Mouse (Mus musculus) liver, adult 2 months (tissue): ENCODE measurements around the gene Coq8a. TPM values are rescaled to one million over a fixed set of nuclear protein-coding genes. Genes with fewer than 3 reads are reported as not detected.

Source experiments
- DNase-seq: peaks from one replicate; pipeline ENCODE4 v3.0.0-alpha.2; 2011; ENCODE audit warnings: low read depth, low spot score; ENCODE audit errors: extremely low read depth
- H3K27ac ChIP-seq: fragments of 200-500 bp; replicated peaks from 2 replicates; pipeline ENCODE4 v1.5.1; 2012; ENCODE audit warnings: low read depth, mild to moderate bottlenecking, control low read depth, inconsistent platforms, low read length; ENCODE audit not compliant: insufficient read depth
- H3K27me3 ChIP-seq: fragments of 200-500 bp; 2 replicates; pipeline ENCODE4 v1.6.1; 2012; ENCODE audit warnings: mild to moderate bottlenecking, moderate library complexity, low read length, inconsistent platforms; ENCODE audit not compliant: control insufficient read depth, insufficient read depth
- H3K36me3 ChIP-seq: fragments of 200-500 bp; 2 replicates; pipeline ENCODE4 v1.6.1; 2012; ENCODE audit warnings: low read length, inconsistent platforms; ENCODE audit not compliant: control insufficient read depth, insufficient read depth
- H3K4me1 ChIP-seq: fragments of 200-500 bp; 2 replicates; pipeline ENCODE4 v1.6.1; 2011; ENCODE audit warnings: low read length; ENCODE audit not compliant: control insufficient read depth, insufficient read depth
- H3K4me3 ChIP-seq: fragments of 200-500 bp; 2 replicates; pipeline ENCODE4 v1.5.1; 2011; ENCODE audit warnings: low read depth, mild to moderate bottlenecking, control low read depth, low read length, moderate library complexity; ENCODE audit not compliant: insufficient read depth
- H3K79me2 ChIP-seq: fragments of 200-500 bp; 2 replicates; pipeline ENCODE4 v1.6.1; 2012; ENCODE audit warnings: inconsistent platforms, mild to moderate bottlenecking, low read length, moderate library complexity; ENCODE audit not compliant: control insufficient read depth, insufficient read depth
- H3K9ac ChIP-seq: fragments of 200-500 bp; 2 replicates; pipeline ENCODE4 v1.6.1; 2012; ENCODE audit warnings: low read depth, mild to moderate bottlenecking, control low read depth, inconsistent platforms, low read length
- CTCF ChIP-seq: fragments of 200-500 bp; IDR thresholded peaks from 2 replicates; pipeline ENCODE4 v1.5.1; 2011; ENCODE audit warnings: low read depth, low read length, control low read depth
- POLR2A ChIP-seq: fragments of 200-500 bp; IDR thresholded peaks from 2 replicates; pipeline ENCODE4 v1.6.1; 2011; ENCODE audit warnings: low read length, control low read depth; ENCODE audit not compliant: insufficient read depth; ENCODE audit errors: extremely low read depth
- WGBS: fragments of 180-500 bp; shearing (Covaris S2); methylation state at CpG from one replicate; pipeline ENCODE4 v1.1.7; 2018; 5-methylcytosine and 5-hydroxymethylcytosine counted together
- polyA plus RNA-seq: library from polyadenylated mRNA; depleted of rRNA; stranded (reverse); fragments of >200 nt; gene quantifications from 2 replicates; pipeline ENCODE4 v1.2.3, GENCODE M21; 2012
- total RNA-seq: library from RNA; depleted of rRNA; stranded (reverse); fragments of >200 nt; gene quantifications from 2 replicates; pipeline ENCODE4 v1.2.3, GENCODE M21; 2014

Gene Coq8a
- total and polyA plus RNA-seq, 2 experiments: 137 to 444 TPM

DNA sequence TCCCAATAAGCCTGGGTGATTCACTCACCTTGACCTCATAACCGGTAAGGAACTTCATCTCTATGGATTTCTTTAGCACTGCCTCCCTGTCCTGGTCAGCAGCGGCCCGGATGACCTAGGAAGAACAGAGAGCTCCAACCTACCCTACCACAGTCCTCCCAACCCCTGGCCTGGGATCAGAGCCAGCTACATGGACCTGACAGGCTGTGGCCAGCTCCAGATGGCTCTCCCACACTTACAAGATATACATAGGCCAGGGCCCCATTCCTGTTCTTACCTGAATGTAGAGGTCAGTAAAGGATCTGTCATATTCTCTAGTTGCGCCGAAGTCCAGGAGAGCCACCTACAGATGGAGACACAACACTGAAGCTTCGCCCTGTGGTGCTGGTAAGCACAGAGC, 31.1 kb downstream of the Coq8a start:
- Histone ChIP-seq H3K4me3 (no peak overlapping the region), H3K9ac (no peak overlapping the region), H3K79me2 (no peaks in the 10 kb centered on the region), H3K27ac (no peak overlapping the region), H3K36me3 (peaks cover 26% of the 10 kb centered on the region), H3K4me1 (no peaks in the 10 kb centered on the region), H3K27me3 (no peaks in the 10 kb centered on the region)
- TF ChIP-seq POLR2A (no peak), CTCF (no peak)
- WGBS: 86% methylated on average over 6 of the region's 6 CpGs
- DNase-seq: no peak

DNA sequence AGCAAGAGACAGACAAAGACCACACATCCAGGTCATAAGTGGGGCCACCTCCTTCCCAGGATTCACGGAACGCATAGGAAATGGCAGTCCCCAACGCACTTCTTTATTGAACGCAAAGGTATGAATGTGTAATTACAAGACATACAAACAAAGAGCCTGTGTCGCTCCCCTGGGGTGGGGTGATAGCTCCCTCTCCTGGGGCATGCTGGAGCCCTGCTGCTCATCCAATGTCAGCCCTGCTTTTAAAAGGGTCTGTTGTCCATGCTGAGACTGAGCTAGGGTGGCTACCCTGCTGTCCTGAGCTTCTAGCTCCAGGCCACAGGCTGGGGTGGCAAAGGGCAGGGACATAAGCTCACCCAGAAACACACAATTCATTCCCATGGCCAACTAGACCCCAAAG, 32.9 kb downstream of the Coq8a start:
- no peak overlapping the region for H3K27ac ChIP-seq
- DNase-seq: no peak
- no peaks in the 10 kb centered on the region for H3K27me3 ChIP-seq
- TF ChIP-seq POLR2A: no peak
- TF ChIP-seq CTCF: 0 out of 2 replicates have a peak, but pooled peaks have one; percentile 11
- WGBS: 87% methylated on average over 5 of the region's 5 CpGs
- H3K4me3 ChIP-seq: no peak overlapping the region
- H3K79me2 ChIP-seq: no peaks in the 10 kb centered on the region
- peaks cover 23% of the 10 kb centered on the region for H3K36me3 ChIP-seq
- H3K4me1 ChIP-seq: no peaks in the 10 kb centered on the region
- H3K9ac ChIP-seq: no peak overlapping the region

DNA sequence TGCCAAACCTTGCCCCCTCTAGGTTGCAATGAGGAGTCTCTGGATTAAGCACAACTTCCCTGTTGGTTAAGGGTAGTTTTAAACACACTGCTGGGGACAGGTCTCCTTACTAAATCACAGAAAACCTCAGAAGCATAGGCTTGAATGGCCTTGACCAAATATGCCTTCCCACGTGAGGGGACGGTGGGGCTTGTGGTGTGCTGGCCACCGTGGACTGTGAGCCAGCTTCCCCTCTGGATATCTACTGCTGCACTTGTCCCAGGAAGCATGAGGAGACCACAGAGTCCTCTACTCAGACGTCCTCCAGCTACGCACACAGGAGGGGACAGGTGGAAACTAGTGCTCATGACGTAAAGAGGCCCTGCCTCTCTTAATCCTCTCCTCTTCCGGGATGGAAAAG, 36.4 kb downstream of the Coq8a start:
- Histone ChIP-seq H3K9ac (no peak overlapping the region), H3K79me2 (no peaks in the 10 kb centered on the region), H3K27ac (no peak overlapping the region), H3K36me3 (peaks cover 11% of the 10 kb centered on the region), H3K27me3 (no peaks in the 10 kb centered on the region), H3K4me1 (no peaks in the 10 kb centered on the region), H3K4me3 (no peak overlapping the region)
- TF ChIP-seq POLR2A (no peak), CTCF (no peak)
- no peak for DNase-seq
- 79% methylated on average over 7 of the region's 7 CpGs for WGBS

- peaks cover 5% of the 10 kb centered on the region for H3K36me3 ChIP-seq
- 89% methylated on average over 20 of the region's 20 CpGs for WGBS
Observed at GRCm38 (mm10) chr1:180161566-180162355, 37.6 kb downstream of the Coq8a start.

GRCm38 (mm10) chr1:180161160-180161559, 38.2 kb downstream of the Coq8a start:
- Histone ChIP-seq H3K9ac (no peak overlapping the region), H3K27ac (no peak overlapping the region), H3K27me3 (no peaks in the 10 kb centered on the region), H3K4me1 (no peaks in the 10 kb centered on the region), H3K4me3 (no peak overlapping the region), H3K36me3 (peaks cover 4% of the 10 kb centered on the region), H3K79me2 (no peaks in the 10 kb centered on the region)
- no peak for DNase-seq
- 70% methylated on average over 3 of the region's 3 CpGs for WGBS
- TF ChIP-seq POLR2A (no peak), CTCF (no peak)

More at GRCm38 (mm10) chr1:180161566-180162355, 37.6 kb downstream of the Coq8a start:
- H3K27ac ChIP-seq: no peak overlapping the region
- no peaks in the 10 kb centered on the region for H3K79me2 ChIP-seq
- H3K4me1 ChIP-seq: no peaks in the 10 kb centered on the region
- TF ChIP-seq CTCF (no peak), POLR2A (no peak)
- DNase-seq: no peak
- H3K9ac ChIP-seq: no peak overlapping the region; the same call in 1 of the 2 replicates
- H3K4me3 ChIP-seq: no peak overlapping the region
- H3K27me3 ChIP-seq: no peaks in the 10 kb centered on the region

GRCm38 (mm10) chr1:180160545-180160944, 38.9 kb downstream of the Coq8a start:
- no peak overlapping the region for H3K27ac ChIP-seq
- WGBS: 89% methylated on average over 2 of the region's 2 CpGs
- H3K9ac ChIP-seq: no peak overlapping the region
- H3K36me3 ChIP-seq: 0 out of 2 replicates have a peak, but pooled peaks cover 1% of the 10 kb centered on the region
- DNase-seq: no peak
- H3K79me2 ChIP-seq: no peaks in the 10 kb centered on the region
- no peaks in the 10 kb centered on the region for H3K27me3 ChIP-seq
- no peak overlapping the region for H3K4me3 ChIP-seq
- TF ChIP-seq CTCF (no peak), POLR2A (no peak)
- H3K4me1 ChIP-seq: no peaks in the 10 kb centered on the region
